Mouse (Mus musculus) liver, adult 2 months (tissue): ENCODE results near the gene Emid1.
A peak's percentile ranks its signal among the peaks of the same experiment; 100 is the strongest.

Source experiments
- CTCF ChIP-seq: fragments of 200-500 bp; IDR thresholded peaks from 2 replicates; pipeline ENCODE4 v1.5.1; 2011; ENCODE audit warnings: low read depth, low read length, control low read depth
- POLR2A ChIP-seq: fragments of 200-500 bp; IDR thresholded peaks from 2 replicates; pipeline ENCODE4 v1.6.1; 2011; ENCODE audit warnings: low read length, control low read depth; ENCODE audit not compliant: insufficient read depth; ENCODE audit errors: extremely low read depth

DNA sequence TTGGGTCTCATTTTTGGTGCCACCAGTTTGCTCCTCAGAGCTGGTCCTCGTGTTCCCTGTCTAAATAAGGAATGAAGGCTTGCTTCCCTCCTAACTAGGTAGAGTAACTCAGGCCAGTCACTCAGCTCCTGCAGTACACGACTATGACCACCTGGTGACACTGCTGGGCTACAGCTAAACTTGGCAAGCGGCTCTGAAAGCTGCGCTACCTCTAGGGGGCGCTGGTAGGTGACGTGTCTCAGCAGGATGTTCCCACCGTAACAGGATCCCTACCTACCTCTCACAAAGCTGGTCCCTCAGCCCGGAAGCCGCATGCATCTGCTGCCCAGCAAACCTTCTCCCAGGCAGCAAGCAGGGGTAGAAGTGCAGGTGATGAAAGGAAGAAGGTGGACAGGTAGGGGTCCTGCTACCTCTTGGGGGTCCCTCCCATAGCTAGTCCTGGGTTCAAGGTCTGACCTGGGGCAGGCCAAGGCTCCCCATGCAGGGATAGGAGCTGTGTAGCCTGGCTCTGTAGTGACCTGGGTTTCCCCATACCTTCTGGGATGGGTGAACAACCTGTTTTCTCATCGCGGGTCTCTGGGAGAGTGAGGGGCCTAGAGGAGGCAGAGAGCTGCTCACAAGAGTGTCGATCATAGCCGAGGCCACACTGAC is 37.0 kb downstream of the Emid1 start:
- peak; percentile 100 for TF ChIP-seq CTCF
- no peak for TF ChIP-seq POLR2A
